Mouse (Mus musculus) C2C12 (cell line): Measurements from ENCODE around the gene AF067061. TPM values are rescaled to one million over a fixed set of nuclear protein-coding genes. Genes with fewer than 3 reads are reported as not detected.

Source experiments
- H3K27me3 ChIP-seq: one replicate; pipeline ENCODE4 v1.6.1; 2011; ENCODE audit not compliant: control insufficient read depth, insufficient read depth, insufficient read length
- H3K36me3 ChIP-seq: one replicate; pipeline ENCODE4 v1.6.1; 2011; ENCODE audit not compliant: control insufficient read depth, insufficient read depth
- H3K4me3 ChIP-seq: one replicate; pipeline ENCODE4 v1.5.1; 2011; ENCODE audit warnings: mild to moderate bottlenecking, control low read depth; ENCODE audit not compliant: poor library complexity, insufficient read depth, severe bottlenecking
- H3K79me2 ChIP-seq: one replicate; pipeline ENCODE4 v1.6.1; 2011; ENCODE audit not compliant: control insufficient read depth, insufficient read depth
- H3K79me3 ChIP-seq: one replicate; pipeline ENCODE4 v1.6.1; 2011; ENCODE audit warnings: low read depth, control low read depth
- H3ac ChIP-seq: one replicate; pipeline ENCODE3; 2011; ENCODE audit warnings: low read depth; ENCODE audit not compliant: control insufficient read depth, insufficient read length
- CEBPB ChIP-seq: IDR thresholded peaks from one replicate; pipeline ENCODE4 v1.6.1; 2011; ENCODE audit warnings: low read depth, mild to moderate bottlenecking, control low read depth, moderate library complexity
- CTCF ChIP-seq: IDR thresholded peaks from one replicate; pipeline ENCODE4 v1.5.1; 2011; ENCODE audit not compliant: control insufficient read depth, insufficient read depth, insufficient read length
- FOSL1 ChIP-seq: IDR thresholded peaks from one replicate; pipeline ENCODE4 v1.8.0; 2011; ENCODE audit warnings: mild to moderate bottlenecking, low read length; ENCODE audit not compliant: poor library complexity, insufficient read depth, severe bottlenecking
- MAX ChIP-seq: IDR thresholded peaks from one replicate; pipeline ENCODE4 v1.6.1; 2011; ENCODE audit warnings: mild to moderate bottlenecking, control low read depth
- MYOD1 ChIP-seq: IDR thresholded peaks from one replicate; pipeline ENCODE4 v1.6.1; 2011; ENCODE audit warnings: low read depth; ENCODE audit not compliant: control insufficient read depth, insufficient read length
- MYOG ChIP-seq: IDR thresholded peaks from one replicate; pipeline ENCODE4 v1.6.1; 2011; ENCODE audit not compliant: control insufficient read depth, insufficient read length; ENCODE audit errors: extremely low read depth
- USF1 ChIP-seq: IDR thresholded peaks from one replicate; pipeline ENCODE4 v1.6.1; 2011; ENCODE audit warnings: low read depth, mild to moderate bottlenecking, control low read depth, moderate library complexity
- polyA plus RNA-seq: library from polyadenylated mRNA; unstranded; fragments of >200 nt; fragmentation: generic; extraction: Trizol; gene quantifications from one replicate; pipeline ENCODE4 v1.2.1, GENCODE M21; 2012; ENCODE audit warnings: missing spikeins

AF067061 gene
- polyA plus RNA-seq, 1 experiment, result 0.25 TPM

GRCm38 (mm10) chr13:120278784-120279183, 15.9 kb downstream of the AF067061 start:
- no peaks in the 10 kb centered on the region for H3K27me3 ChIP-seq
- no peaks in the 10 kb centered on the region for H3K79me2 ChIP-seq
- H3K4me3 ChIP-seq, result no peak overlapping the region
- no peak overlapping the region for H3ac ChIP-seq
- H3K36me3 ChIP-seq, result no peaks in the 10 kb centered on the region
- no peaks in the 10 kb centered on the region for H3K79me3 ChIP-seq
- TF ChIP-seq MAX (no peak), FOSL1 (no peak), CEBPB (no peak), USF1 (no peak), MYOG (no peak), CTCF (no peak), MYOD1 (no peak)

GRCm38 (mm10) chr13:120299324-120299894, 36.5 kb downstream of the AF067061 start:
- H3K27me3 ChIP-seq, result no peaks in the 10 kb centered on the region
- no peaks in the 10 kb centered on the region for H3K79me3 ChIP-seq
- H3ac ChIP-seq, result no peak overlapping the region
- TF ChIP-seq MYOG (no peak), USF1 (no peak), MAX (no peak), FOSL1 (no peak), CEBPB (no peak), CTCF (no peak), MYOD1 (no peak)
- H3K79me2 ChIP-seq, result no peaks in the 10 kb centered on the region
- no peaks in the 10 kb centered on the region for H3K36me3 ChIP-seq
- H3K4me3 ChIP-seq, result no peak overlapping the region

DNA sequence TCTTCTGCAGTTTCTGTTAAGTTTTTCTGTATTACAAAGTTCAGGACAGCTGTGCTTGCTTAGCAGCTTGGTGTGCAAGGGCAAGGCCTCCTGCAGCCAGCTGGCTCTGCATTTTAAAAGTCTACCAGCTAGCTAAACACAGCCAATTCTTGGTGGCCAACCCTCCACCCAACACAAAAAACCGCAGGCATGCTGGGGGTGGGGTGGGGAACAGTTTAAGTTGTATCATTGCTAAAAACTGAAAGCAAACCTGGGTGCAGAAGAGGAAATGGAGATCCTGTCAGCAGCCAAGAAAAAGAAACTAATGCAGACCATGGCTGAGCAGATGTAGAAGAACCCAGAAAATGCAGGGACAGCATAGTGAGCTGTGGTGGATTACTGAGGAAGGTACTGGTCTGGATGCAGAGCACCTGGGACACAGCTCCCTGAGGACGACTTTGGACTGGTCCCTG, 37.1 kb downstream of the AF067061 start, which contains the start of gene BC147527:
TSS of gene BC147527 (plus strand) at position 402 of the 452 bp plus-strand sequence.
- H3K27me3 ChIP-seq, result no peaks in the 10 kb centered on the region
- no peaks in the 10 kb centered on the region for H3K36me3 ChIP-seq
- no peaks in the 10 kb centered on the region for H3K79me3 ChIP-seq
- no peak within 1 kb of the TSS for H3ac ChIP-seq
- H3K4me3 ChIP-seq, result no peak within 1 kb of the TSS
- TF ChIP-seq MYOD1 (no peak), USF1 (no peak), MAX (no peak), MYOG (no peak)
- H3K79me2 ChIP-seq, result no peaks in the 10 kb centered on the region

DNA sequence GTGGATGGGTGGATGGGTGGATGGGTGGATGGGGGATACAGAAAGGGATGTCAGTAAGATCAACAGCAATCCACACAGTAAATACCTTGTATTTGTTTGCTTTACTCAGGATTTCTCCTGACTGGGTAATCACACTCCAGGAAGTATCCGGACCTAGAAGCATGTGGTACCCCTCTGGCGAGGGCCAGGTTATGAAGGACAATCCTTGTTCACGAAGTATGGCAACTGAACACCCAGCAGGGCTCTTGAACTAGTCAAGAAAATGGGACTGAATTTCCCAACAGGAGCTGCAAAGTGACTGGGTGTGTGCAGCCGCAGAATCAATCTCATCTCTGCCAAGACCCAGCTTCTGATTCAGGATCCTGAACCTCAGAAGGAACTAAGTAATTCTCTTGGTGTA, 37.9 kb downstream of the AF067061 start:
- no peaks in the 10 kb centered on the region for H3K79me3 ChIP-seq
- no peaks in the 10 kb centered on the region for H3K36me3 ChIP-seq
- no peak overlapping the region for H3ac ChIP-seq
- no peaks in the 10 kb centered on the region for H3K27me3 ChIP-seq
- no peaks in the 10 kb centered on the region for H3K79me2 ChIP-seq
- TF ChIP-seq MAX (no peak), MYOG (no peak), CEBPB (no peak), FOSL1 (no peak)
- H3K4me3 ChIP-seq, result no peak overlapping the region

- Histone ChIP-seq H3K4me3 (no peak overlapping the region), H3K36me3 (no peaks in the 10 kb centered on the region), H3K27me3 (no peaks in the 10 kb centered on the region), H3ac (no peak overlapping the region), H3K79me2 (no peaks in the 10 kb centered on the region), H3K79me3 (no peaks in the 10 kb centered on the region)
- TF ChIP-seq MYOD1 (no peak), CEBPB (no peak), MYOG (no peak), USF1 (no peak)
Measured at GRCm38 (mm10) chr13:120310749-120311148, 47.8 kb downstream of the AF067061 start.

DNA sequence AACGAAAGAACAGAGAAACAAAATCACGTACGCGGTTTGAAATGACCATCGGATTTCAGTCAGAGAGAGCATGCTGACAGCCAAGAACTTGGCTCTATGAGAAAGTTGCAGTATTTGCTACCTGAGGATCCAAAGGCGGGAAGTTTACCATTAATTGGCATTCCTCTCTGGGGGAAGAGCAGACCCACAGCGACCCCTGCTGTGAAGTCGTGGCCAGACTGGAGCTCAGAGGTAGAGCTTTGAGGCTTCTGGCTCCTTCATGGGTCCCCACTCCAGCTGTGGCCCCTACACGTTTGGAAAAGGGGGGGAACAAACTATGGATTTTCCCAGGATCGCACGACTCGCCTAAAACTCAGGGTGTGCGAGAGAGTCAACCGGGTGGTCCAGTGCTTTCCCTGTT, 50.7 kb downstream of the AF067061 start:
- TF ChIP-seq FOSL1 (no peak), MAX (no peak), CTCF (no peak), MYOG (no peak), MYOD1 (no peak)
- no peaks in the 10 kb centered on the region for H3K36me3 ChIP-seq
- H3K27me3 ChIP-seq, result no peaks in the 10 kb centered on the region

More for the DNA sequence above, 50.7 kb downstream of the AF067061 start:
- H3K79me3 ChIP-seq, result no peaks in the 10 kb centered on the region
- no peak overlapping the region for H3K4me3 ChIP-seq
- no peaks in the 10 kb centered on the region for H3K79me2 ChIP-seq
- H3ac ChIP-seq, result no peak overlapping the region

Other genes starting within 250 kb of the AF067061 start
- gene Gm36079, start 236.1 kb upstream of the AF067061 start, polyA plus RNA-seq, result not detected
- not detected for gene Gm21188, start 210.9 kb upstream of the AF067061 start, polyA plus RNA-seq
- 0.20 TPM for gene Gm20767, start 122.9 kb upstream of the AF067061 start, polyA plus RNA-seq
- gene Gm21818, start 90.7 kb upstream of the AF067061 start, polyA plus RNA-seq, result not detected
- 0.16 TPM for gene Gm21762, start 47.2 kb upstream of the AF067061 start, polyA plus RNA-seq
- 0.04 TPM for gene Gm21731, start 24.0 kb upstream of the AF067061 start, polyA plus RNA-seq
- 0.18 TPM for gene BC147527, start 37.3 kb downstream of the AF067061 start, polyA plus RNA-seq
- 0.20 TPM for gene Tcstv3, start 53.8 kb downstream of the AF067061 start, polyA plus RNA-seq